Mouse (Mus musculus): ENCODE measurements around the gene Ccdc117.

GRCm38 (mm10) chr11:5533108-5533507, 8.9 kb downstream of the Ccdc117 start:
- TF ChIP-seq CTCF (IDR thresholded peaks at IDR 0.05; ENCODE audit: low read depth) (peak; percentile 40; the same call in 1 of the 2 replicates), EP300 (IDR thresholded peaks at IDR 0.05; ENCODE audit: low read depth) (no peak)
